Mouse (Mus musculus): ENCODE results near the gene Actc1. TPM values are rescaled to one million over a fixed set of nuclear protein-coding genes. Genes with fewer than 3 reads are reported as not detected.

The Actc1 gene
- total and polyA plus RNA-seq, 3 experiments, result not detected

DNA sequence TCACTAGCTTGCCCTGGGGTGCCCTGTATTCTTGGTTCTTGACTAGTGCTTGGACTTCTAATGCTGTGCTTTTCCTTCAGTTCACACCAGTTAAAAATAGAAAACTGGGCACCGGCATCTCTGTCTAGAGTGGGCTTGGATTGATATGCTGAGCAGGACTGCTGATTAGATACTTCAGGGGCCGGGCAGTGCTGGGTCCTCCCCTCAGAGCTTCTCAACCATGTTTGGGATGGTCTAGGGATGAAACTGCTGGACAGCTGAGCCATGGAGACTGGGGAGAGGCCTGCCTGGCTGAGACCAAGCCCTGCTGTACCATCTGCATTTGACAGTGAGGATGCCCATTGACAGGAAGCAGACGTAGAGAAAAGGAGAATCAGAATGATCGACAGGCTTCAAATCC lies 781 bp upstream of the Actc1 start:
- Histone ChIP-seq H3K79me2 (replicated peaks; ENCODE audit: control insufficient read depth, extremely low read depth, insufficient read depth, poor library complexity, severe bottlenecking) (no peaks in the 10 kb centered on the region), H3K9ac (ENCODE audit: insufficient read depth, low read depth) (no peak overlapping the region), H3K36me3 (replicated peaks in 1 of 2; ENCODE audit: control insufficient read depth in 1 of 2, insufficient read depth in 1 of 2, low read length in 1 of 2) (no peaks in the 10 kb centered on the region), H3K4me3 (replicated peaks in 1 of 3; ENCODE audit: low read depth in 2 of 3, low read length in 2 of 3, poor library complexity in 1 of 3) (no peak overlapping the region), H3K9me3 (replicated peaks; ENCODE audit: low read length) (no peaks in the 10 kb centered on the region), H3K4me1 (ENCODE audit: control insufficient read depth in 1 of 2, insufficient read depth in 2 of 2) (peaks cover 2 to 3% of the 10 kb centered on the region in 2 experiments; a peak in 1 of 4 replicates), H3K27me3 (replicated peaks) (no peaks in the 10 kb centered on the region), H3K4me2 (ENCODE audit: insufficient read depth, low read depth, poor library complexity, severe bottlenecking) (no peak overlapping the region), H3K27ac (ENCODE audit: insufficient read depth, low read depth) (no peak overlapping the region)
- in situ Hi-C loops (cut with MboI; ENCODE audit: low pct_ligation_motif_present, low pct_unique_long_range_greater_than_20kb, low sequenced_read_pairs), result loop anchor here (25.0 kb wide), 1 partner anchor 167 kb away; no protein-coding TSS in a partner anchor
- TF ChIP-seq JUN (IDR thresholded peaks at IDR 0.05; ENCODE audit: insufficient read depth, low read depth, low read length) (no peak), CTCF (conservative IDR thresholded peaks at IDR 0.05 in 1 of 2, IDR thresholded peaks at IDR 0.05 in 1 of 2; ENCODE audit: low read depth in 2 of 2, low read length in 2 of 2) (no peak)
- dilution Hi-C loops (cut with MboI; ENCODE audit: extremely low pct_ligation_motif_present, extremely low pct_unique_long_range_greater_than_20kb, low sequenced_read_pairs), result no loop called here
- no peak for DNase-seq (ENCODE audit: extremely low read depth)

DNA sequence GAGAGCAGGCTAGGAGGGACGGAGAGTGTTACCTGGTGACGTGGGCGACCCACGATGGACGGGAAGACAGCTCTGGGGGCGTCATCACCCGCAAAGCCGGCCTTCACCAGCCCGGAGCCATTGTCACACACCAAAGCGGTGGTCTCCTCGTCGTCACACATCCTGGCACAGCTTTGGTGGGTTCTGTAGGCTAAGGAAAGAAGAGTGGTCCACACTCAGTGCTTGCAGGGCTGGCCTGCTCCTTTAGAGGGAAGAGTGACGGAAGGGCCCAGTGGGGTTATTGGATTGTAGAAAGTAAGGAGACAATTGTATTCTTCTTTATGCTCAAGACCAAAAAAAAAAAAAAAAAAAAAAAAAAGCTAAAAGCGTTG lies 1.5 kb downstream of the Actc1 start:
- Histone ChIP-seq H3K36me3 (replicated peaks in 1 of 2; ENCODE audit: control insufficient read depth in 1 of 2, insufficient read depth in 1 of 2, low read length in 1 of 2) (no peaks in the 10 kb centered on the region), H3K4me1 (ENCODE audit: control insufficient read depth in 1 of 2, insufficient read depth in 2 of 2) (0 out of 4 replicates have a peak, but pooled peaks cover 0 to 2% of the 10 kb centered on the region in 2 experiments), H3K9me3 (replicated peaks; ENCODE audit: low read length) (no peaks in the 10 kb centered on the region), H3K79me2 (replicated peaks; ENCODE audit: control insufficient read depth, extremely low read depth, insufficient read depth, poor library complexity, severe bottlenecking) (no peaks in the 10 kb centered on the region), H3K4me3 (replicated peaks in 1 of 3; ENCODE audit: low read depth in 2 of 3, low read length in 2 of 3, poor library complexity in 1 of 3) (no peak overlapping the region), H3K4me2 (ENCODE audit: insufficient read depth, low read depth, poor library complexity, severe bottlenecking) (no peak overlapping the region), H3K27me3 (replicated peaks) (no peaks in the 10 kb centered on the region), H3K27ac (ENCODE audit: insufficient read depth, low read depth) (no peak overlapping the region), H3K9ac (ENCODE audit: insufficient read depth, low read depth) (no peak overlapping the region)
- in situ Hi-C loops (cut with MboI; ENCODE audit: low pct_ligation_motif_present, low pct_unique_long_range_greater_than_20kb, low sequenced_read_pairs), result loop anchor here (25.0 kb wide), 1 partner anchor 165 kb away; no protein-coding TSS in a partner anchor
- no peak for DNase-seq (ENCODE audit: extremely low read depth)
- dilution Hi-C loops (cut with MboI; ENCODE audit: extremely low pct_ligation_motif_present, extremely low pct_unique_long_range_greater_than_20kb, low sequenced_read_pairs), result no loop called here
- TF ChIP-seq CHD2 (IDR thresholded peaks at IDR 0.05; ENCODE audit: low read length) (no peak), GABPA (IDR thresholded peaks at IDR 0.05; ENCODE audit: insufficient replicate concordance, low read depth, low read length) (no peak), ZMIZ1 (IDR thresholded peaks at IDR 0.05; ENCODE audit: low read depth, low read length) (no peak), MYC (IDR thresholded peaks at IDR 0.05; ENCODE audit: low read depth, low read length) (no peak), JUN (IDR thresholded peaks at IDR 0.05; ENCODE audit: insufficient read depth, low read depth, low read length) (no peak), E2F4 (IDR thresholded peaks at IDR 0.05; ENCODE audit: insufficient replicate concordance, low read depth, low read length) (no peak), EP300 (IDR thresholded peaks at IDR 0.05; ENCODE audit: low read length) (no peak), USF1 (IDR thresholded peaks at IDR 0.05; ENCODE audit: low read depth, low read length) (no peak), NELFE (IDR thresholded peaks at IDR 0.05; ENCODE audit: low read depth, low read length) (no peak), ETS1 (conservative IDR thresholded peaks at IDR 0.05; ENCODE audit: low read depth, low read length) (no peak), MAX (IDR thresholded peaks at IDR 0.05; ENCODE audit: low read length) (no peak), BHLHE40 (IDR thresholded peaks at IDR 0.05; ENCODE audit: low read depth, low read length) (no peak), UBTF (IDR thresholded peaks at IDR 0.05; ENCODE audit: low read depth, low read length) (no peak), JUND (conservative IDR thresholded peaks at IDR 0.05; ENCODE audit: low read depth, low read length) (no peak), CHD1 (IDR thresholded peaks at IDR 0.05; ENCODE audit: low read depth, low read length) (no peak), MEF2A (IDR thresholded peaks at IDR 0.05; ENCODE audit: borderline replicate concordance, low read depth, low read length) (no peak), MXI1 (IDR thresholded peaks at IDR 0.05; ENCODE audit: low read depth, low read length) (no peak), CTCF (conservative IDR thresholded peaks at IDR 0.05 in 1 of 2, IDR thresholded peaks at IDR 0.05 in 1 of 2; ENCODE audit: low read depth in 2 of 2, low read length in 2 of 2) (no peak), IRF4 (IDR thresholded peaks at IDR 0.05; ENCODE audit: low read depth, low read length) (no peak)

Measured in CH12.LX (cell line).